Mouse (Mus musculus): ENCODE measurements around the gene Chrm1.

Gene Chrm1

DNA sequence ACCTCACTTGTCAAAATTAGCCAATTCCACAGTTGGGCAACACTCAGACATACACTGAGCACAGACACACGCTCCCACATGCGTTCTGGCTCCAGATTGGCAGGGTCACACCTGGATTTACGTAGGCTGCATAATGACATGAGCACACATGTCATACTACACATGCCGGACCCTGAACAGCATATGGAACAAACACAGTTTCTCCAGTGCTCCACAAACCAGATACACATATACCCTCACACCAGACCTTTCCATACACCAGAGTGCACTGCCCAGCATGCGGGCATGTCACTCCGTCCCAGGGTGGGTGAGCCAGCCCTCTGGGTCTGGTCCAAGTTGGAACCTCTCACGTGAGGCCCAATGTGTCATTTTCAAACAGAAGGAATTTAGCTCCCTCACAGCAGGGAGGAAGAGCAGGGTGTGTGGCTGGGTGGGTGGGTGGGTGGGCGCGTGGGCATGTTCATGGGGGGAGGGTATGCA lies at the start of gene Chrm1:
Chrm1 (plus strand) TSS at position 430 of the 480 bp plus-strand sequence.
- DNase-seq (ENCODE audit: low spot score in 2 of 2) = peak; percentile 57 to 74

- no peak for DNase-seq (ENCODE audit: low spot score in 2 of 2)
Observed at GRCm38 (mm10) chr19:8614343-8614742, 49.2 kb upstream of the Chrm1 start.

DNA sequence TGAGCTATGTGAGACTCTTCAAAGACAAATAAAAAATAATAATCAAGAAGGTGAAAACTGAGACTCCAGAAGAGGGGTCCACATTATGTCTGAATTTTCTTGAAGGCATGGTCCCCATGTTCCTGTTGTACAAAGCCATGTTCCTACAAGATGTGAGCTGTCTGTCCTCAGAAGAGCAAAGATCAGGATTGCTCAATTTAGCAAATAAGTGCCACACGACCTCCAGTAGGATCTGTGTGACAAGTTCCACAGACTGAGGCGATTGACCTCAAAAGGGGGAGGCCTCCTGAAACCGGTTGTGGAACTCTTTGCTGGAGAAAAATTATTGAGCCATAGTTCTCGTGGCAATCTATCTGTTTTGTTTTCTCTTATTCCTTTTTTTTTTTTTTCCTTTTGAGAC lies 47.3 kb upstream of the Chrm1 start:
- DNase-seq (ENCODE audit: low spot score in 2 of 2) = no peak

DNA sequence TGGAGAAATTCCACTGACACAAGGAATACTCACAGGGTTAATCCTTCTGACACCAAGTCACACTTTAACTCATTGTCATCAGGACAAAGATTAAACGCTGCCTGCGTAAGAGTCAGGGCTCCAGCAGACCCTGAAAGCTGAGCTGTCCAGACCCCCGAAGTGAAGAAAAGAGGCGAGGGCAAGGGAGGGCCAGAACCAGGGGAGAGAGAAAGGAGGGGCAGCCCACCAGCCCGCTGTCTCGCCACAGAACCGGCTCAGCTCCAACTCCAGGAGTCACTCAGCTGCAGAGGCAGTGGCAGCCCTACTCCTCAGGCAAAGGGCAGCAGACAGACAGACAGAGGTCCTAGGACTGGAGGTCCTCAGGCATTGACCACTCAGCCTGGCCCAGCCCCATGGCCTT lies 45.7 kb upstream of the Chrm1 start, which contains the start of gene Slc22a6:
Slc22a6 (plus strand) TSS at position 136 of the 400 bp plus-strand sequence.
- no peak for DNase-seq (ENCODE audit: low spot score in 2 of 2)

- no peak for DNase-seq (ENCODE audit: low spot score in 2 of 2)
Observed at GRCm38 (mm10) chr19:8621098-8621497, 42.5 kb upstream of the Chrm1 start.

GRCm38 (mm10) chr19:8630249-8630648 lies 33.3 kb upstream of the Chrm1 start:
- DNase-seq (ENCODE audit: low spot score in 2 of 2) = no peak

DNA sequence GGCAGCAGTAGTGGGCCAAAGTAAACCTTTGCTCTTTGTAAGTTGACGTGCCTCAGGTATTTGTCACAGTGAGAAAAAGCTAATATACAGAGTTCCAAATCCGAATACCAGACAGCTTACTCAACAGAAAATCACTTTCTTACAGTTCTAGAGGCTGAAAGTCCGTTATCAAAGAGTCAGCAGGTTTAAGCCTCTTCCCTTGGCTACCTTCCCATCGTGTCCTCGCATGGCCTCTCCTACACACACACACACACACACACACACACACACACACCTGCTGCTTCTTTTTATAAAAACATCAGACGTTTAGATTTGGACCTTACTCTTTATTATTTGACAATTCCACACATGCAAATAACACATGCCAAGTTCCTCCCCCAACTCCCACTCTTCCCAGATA lies 32.8 kb upstream of the Chrm1 start:
- DNase-seq (ENCODE audit: low spot score in 2 of 2) = no peak

DNA sequence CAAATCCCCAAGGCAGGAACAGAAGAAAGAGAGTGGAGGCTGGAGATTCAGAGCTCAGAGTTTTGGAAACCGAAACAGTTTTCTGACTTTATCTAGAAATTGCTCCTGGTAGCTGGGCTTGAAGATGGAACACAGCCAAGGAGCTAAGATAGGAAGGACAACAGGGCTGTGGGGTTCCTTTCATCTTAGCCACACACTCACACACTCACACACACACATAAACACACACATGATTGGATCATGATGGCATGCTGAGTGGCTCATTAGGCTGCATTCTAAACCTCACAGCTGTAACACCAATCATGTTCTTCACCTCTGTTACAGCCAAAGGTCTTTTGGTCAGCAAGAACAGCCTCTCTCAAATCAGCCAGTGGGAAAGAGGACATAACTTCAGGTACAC lies 31.6 kb upstream of the Chrm1 start:
- DNase-seq (ENCODE audit: low spot score in 2 of 2) = no peak

- no peak for DNase-seq (ENCODE audit: low spot score in 2 of 2)
Observed at GRCm38 (mm10) chr19:8642086-8642485, 21.5 kb upstream of the Chrm1 start.

GRCm38 (mm10) chr19:8646393-8646792 lies 17.2 kb upstream of the Chrm1 start:
- no peak for DNase-seq (ENCODE audit: low spot score in 2 of 2)

DNA sequence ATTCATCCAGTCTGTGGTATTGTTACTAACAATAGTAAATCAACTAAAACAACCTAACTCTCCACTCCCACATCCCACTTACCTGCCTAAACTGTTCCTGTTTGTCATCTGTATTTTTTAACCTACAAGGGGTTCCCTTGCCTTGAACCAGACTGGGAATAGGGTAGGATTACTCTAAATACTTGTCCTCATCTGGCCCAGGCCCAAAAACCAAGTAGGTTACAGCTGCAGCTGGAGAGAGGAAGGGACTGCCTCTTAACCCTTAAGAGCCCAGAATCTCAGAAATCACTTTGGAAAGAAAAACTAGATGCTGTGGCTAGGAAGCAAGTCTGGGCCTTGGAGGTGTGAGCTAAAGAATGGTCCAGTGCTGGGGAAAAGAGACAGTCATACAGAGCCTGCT lies 7.8 kb upstream of the Chrm1 start:
- peak in 1 of 2 experiments; percentile 39 for DNase-seq (ENCODE audit: low spot score in 2 of 2)

GRCm38 (mm10) chr19:8656341-8656740 lies 7.2 kb upstream of the Chrm1 start:
- DNase-seq (ENCODE audit: low spot score in 2 of 2) = no peak

DNA sequence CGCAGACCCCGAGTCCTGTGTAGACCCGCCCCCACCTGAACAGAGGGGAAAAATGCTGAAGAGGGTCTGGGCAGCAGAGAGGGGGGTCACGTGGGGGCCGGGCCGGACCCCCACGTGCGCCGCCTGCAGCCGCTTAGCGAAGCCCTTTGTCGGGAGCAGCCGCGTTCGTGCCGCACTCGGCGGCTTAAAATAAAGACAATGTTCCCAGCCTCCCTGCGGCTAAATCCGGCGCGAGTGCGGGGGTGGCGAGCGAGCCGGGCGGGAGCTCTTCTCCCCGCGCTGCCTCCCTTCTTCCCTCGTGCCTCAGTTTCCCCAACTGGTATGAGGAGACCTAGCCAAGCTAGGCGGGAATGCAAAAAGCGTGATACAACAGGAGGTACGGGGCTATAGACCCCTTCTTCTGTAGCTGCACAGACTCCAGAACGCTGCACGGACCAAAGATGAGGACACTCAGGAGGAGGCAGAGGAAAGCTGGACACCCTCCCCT lies 1.7 kb upstream of the Chrm1 start:
- DNase-seq (ENCODE audit: low spot score in 2 of 2) = peak; percentile 88 to 89

- peak; percentile 90 to 92 for DNase-seq (ENCODE audit: low spot score in 2 of 2)
Observed at GRCm38 (mm10) chr19:8662337-8662736, 1.3 kb upstream of the Chrm1 start.

- peak; percentile 88 to 89 for DNase-seq (ENCODE audit: low spot score in 2 of 2)
Observed at GRCm38 (mm10) chr19:8663911-8664421, 377 bp downstream of the Chrm1 start.

GRCm38 (mm10) chr19:8664859-8665258 lies 1.3 kb downstream of the Chrm1 start:
- DNase-seq (ENCODE audit: low spot score in 2 of 2) = peak; percentile 50 to 67

GRCm38 (mm10) chr19:8665746-8666145 lies 2.2 kb downstream of the Chrm1 start:
- peak; percentile 71 to 77 for DNase-seq (ENCODE audit: low spot score in 2 of 2)

- DNase-seq (ENCODE audit: low spot score in 2 of 2) = no peak
Observed at GRCm38 (mm10) chr19:8672859-8673258, 9.3 kb downstream of the Chrm1 start.

- DNase-seq (ENCODE audit: low spot score in 2 of 2) = no peak
Observed at GRCm38 (mm10) chr19:8673336-8674063, 9.9 kb downstream of the Chrm1 start.

- no peak for DNase-seq (ENCODE audit: low spot score in 2 of 2)
Observed at GRCm38 (mm10) chr19:8679031-8679779, 15.6 kb downstream of the Chrm1 start.

GRCm38 (mm10) chr19:8681633-8682362 lies 18.2 kb downstream of the Chrm1 start:
- no peak for DNase-seq (ENCODE audit: low spot score in 2 of 2)

DNA sequence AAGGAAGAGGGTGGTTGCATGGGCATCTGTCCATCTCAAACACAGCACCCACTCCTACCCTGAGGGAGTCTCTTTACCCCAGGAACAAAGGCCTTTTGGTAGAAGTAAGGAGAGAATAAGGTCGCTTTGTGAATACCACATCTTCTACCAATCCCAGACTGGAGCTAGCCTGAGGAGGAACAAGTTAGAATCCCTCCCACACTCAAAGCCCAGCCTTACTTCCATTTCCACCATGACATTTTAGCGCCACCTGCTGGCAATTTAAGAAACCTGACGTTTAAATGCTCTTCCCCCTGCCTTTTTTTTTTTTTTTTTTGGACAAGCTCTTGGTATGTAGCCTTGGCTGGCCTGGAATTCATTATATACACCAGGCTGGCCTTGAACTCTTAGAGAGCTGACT lies 19.4 kb downstream of the Chrm1 start:
- peak; percentile 84 to 89 for DNase-seq (ENCODE audit: low spot score in 2 of 2)

Measured in right cerebral cortex, postnatal 10 days (tissue).